Mouse (Mus musculus): Measurements from ENCODE around the gene Thap3. TPM values are rescaled to one million over a fixed set of nuclear protein-coding genes. Genes with fewer than 3 reads are reported as not detected.

Gene Thap3
- polyA plus RNA-seq, 1 experiment from 2014 or later: 30.0 TPM

DNA sequence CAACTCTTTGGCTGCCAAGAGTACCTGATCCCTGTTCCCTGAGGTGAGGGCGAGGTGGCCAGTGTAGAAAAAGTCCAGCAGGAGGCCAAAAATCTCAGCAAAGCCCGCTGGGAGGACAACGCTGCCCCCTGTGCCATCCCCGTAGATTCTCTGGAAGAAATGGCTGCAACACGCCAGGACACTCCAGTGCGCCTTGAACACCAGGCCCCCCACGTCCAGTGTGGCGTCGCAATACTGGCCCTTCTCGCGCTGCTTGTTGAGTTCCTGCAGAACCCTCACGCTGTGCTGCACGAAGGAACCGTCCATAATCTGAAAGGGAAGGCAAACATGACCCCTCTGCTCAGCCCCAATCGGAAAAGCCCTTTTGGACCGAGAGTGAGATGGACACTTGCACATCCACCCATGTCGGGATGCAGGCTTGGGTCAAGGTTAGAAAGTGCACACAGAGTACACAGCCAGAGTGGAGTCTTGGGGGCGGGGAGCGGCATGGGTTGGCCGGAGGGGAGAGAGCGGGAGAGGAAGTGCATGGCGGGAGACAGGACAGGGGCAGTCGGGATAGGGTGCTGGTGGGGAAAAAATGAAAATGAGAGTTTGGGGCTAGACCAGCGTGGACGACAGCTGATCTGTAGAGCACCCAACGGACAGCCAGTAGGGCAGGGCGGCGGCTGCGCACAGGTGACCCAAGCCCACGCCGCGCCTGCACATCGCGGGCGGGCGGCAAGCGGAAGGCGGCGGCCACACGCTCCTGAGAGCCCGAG, 38.1 kb upstream of the Thap3 start:
- Histone ChIP-seq H3K36me3 (ENCODE audit: control insufficient read depth, insufficient read depth, low read length) (peaks cover 23% of the 10 kb centered on the region), H3K4me2 (ENCODE audit: low read length) (peak overlapping the region; percentile 91), H3K9ac (ENCODE audit: low read length) (peak overlapping the region; percentile 77), H3K9me3 (replicated peaks; ENCODE audit: control insufficient read depth, low read length) (no peaks in the 10 kb centered on the region), H3K27me3 (replicated peaks; ENCODE audit: control insufficient read depth, insufficient read depth, low read length) (no peaks in the 10 kb centered on the region), H3K27ac (ENCODE audit: low read depth, low read length) (0 out of 2 replicates have a peak overlapping the region, but pooled peaks have one; percentile 21), H3K4me3 (ENCODE audit: low read depth, low read length) (peak overlapping the region; percentile 67), H3K4me1 (ENCODE audit: control insufficient read depth, insufficient read depth, low read length) (peaks cover 16% of the 10 kb centered on the region)
- DNase-seq (ENCODE audit: low spot score) (no peak), ATAC-seq (peak; percentile 64)
- WGBS: 2% methylated on average over 40 of the region's 41 CpGs

DNA sequence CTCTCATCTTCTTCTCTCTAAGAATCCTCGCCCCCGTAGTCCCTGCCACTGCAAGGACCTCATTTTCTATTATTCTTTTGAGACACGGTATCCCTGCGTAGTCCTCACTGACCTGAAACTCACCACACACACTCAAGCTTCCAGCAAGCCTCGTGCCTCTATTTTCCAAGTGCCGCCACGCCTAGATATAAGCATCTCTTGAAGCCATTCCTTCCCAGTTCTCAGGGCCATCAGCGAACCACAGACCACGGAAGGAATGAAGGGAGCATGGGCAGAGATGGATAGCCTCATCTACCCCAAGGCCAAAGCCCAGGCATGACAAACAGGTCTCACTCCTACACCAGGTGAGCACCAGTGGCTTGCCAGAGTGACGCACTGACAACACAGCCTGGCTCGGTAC, 35.7 kb upstream of the Thap3 start:
- Histone ChIP-seq H3K9ac (ENCODE audit: low read length) (no peak overlapping the region), H3K27ac (ENCODE audit: low read depth, low read length) (no peak overlapping the region), H3K4me3 (ENCODE audit: low read depth, low read length) (no peak overlapping the region), H3K4me2 (ENCODE audit: low read length) (no peak overlapping the region), H3K27me3 (replicated peaks; ENCODE audit: control insufficient read depth, insufficient read depth, low read length) (no peaks in the 10 kb centered on the region), H3K36me3 (ENCODE audit: control insufficient read depth, insufficient read depth, low read length) (peaks cover 47% of the 10 kb centered on the region), H3K4me1 (ENCODE audit: control insufficient read depth, insufficient read depth, low read length) (peaks cover 16% of the 10 kb centered on the region), H3K9me3 (replicated peaks; ENCODE audit: control insufficient read depth, low read length) (no peaks in the 10 kb centered on the region)
- ATAC-seq: no peak
- WGBS: 92% methylated on average over 11 of the region's 11 CpGs
- no peak for DNase-seq (ENCODE audit: low spot score)

DNA sequence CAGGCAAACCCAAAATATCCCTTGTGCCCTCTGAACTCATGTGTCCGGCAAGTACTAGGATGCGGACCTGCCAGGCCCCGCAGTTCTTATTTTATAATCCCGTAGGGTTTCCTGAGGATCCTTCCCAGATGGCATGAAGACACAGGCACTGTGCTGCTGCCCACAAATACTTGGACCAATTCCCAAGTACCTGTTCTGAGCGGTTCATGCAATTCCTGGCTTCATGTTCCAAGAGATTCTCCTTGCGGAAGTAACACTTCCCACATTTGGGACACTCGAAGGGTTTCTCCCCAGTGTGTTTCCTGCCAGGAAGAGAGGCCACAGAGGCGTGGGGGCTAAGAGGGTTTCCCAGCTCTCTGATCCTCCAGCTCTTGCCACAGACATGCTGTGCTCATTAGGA, 33.7 kb upstream of the Thap3 start:
- no peak for ATAC-seq
- no peak overlapping the region for H3K4me2 ChIP-seq (ENCODE audit: low read length)

DNA sequence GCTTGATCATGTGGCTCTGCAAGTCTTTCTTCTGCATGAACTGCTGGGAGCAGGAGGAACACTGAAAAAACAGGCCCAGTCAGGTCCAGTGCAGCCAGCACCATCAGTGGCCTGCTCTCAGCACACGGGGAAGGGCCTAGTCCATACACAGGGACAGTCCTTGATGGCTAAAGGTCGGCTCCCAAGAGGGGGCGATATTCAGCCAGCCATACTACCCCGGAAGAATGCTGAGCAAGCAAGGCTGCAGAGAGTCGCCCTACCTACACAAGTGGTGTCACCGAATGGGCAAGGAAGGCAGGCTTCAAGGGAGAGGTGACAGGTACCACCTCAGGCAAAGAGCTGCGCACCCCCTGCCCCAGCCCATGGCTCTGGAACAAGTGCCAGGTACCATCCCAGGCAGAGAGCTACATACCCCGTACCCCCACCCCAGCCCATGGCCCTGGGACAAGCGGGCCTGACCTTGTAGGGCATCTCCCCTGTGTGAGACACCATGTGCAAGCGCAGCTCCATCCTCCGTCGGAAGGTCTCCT, 32.8 kb upstream of the Thap3 start:
- no peak overlapping the region for H3K4me3 ChIP-seq (ENCODE audit: low read depth, low read length)
- peaks cover 58% of the 10 kb centered on the region for H3K36me3 ChIP-seq (ENCODE audit: control insufficient read depth, insufficient read depth, low read length)
- no peaks in the 10 kb centered on the region for H3K9me3 ChIP-seq (replicated peaks; ENCODE audit: control insufficient read depth, low read length)
- H3K27me3 ChIP-seq (replicated peaks; ENCODE audit: control insufficient read depth, insufficient read depth, low read length): no peaks in the 10 kb centered on the region
- no peak overlapping the region for H3K27ac ChIP-seq (ENCODE audit: low read depth, low read length)
- H3K9ac ChIP-seq (ENCODE audit: low read length): no peak overlapping the region
- H3K4me2 ChIP-seq (ENCODE audit: low read length): no peak overlapping the region
- peaks cover 9% of the 10 kb centered on the region for H3K4me1 ChIP-seq (ENCODE audit: control insufficient read depth, insufficient read depth, low read length)
- DNase-seq (ENCODE audit: low spot score) (no peak), ATAC-seq (no peak)
- WGBS: 74% methylated on average over 12 of the region's 12 CpGs

More for the DNA sequence above, 33.7 kb upstream of the Thap3 start:
- Histone ChIP-seq H3K9ac (ENCODE audit: low read length) (no peak overlapping the region), H3K27me3 (replicated peaks; ENCODE audit: control insufficient read depth, insufficient read depth, low read length) (no peaks in the 10 kb centered on the region), H3K27ac (ENCODE audit: low read depth, low read length) (no peak overlapping the region), H3K36me3 (ENCODE audit: control insufficient read depth, insufficient read depth, low read length) (peaks cover 58% of the 10 kb centered on the region), H3K4me1 (ENCODE audit: control insufficient read depth, insufficient read depth, low read length) (peaks cover 10% of the 10 kb centered on the region), H3K4me3 (ENCODE audit: low read depth, low read length) (no peak overlapping the region), H3K9me3 (replicated peaks; ENCODE audit: control insufficient read depth, low read length) (no peaks in the 10 kb centered on the region)
- no peak for DNase-seq (ENCODE audit: low spot score)
- 90% methylated on average over 8 of the region's 8 CpGs for WGBS

DNA sequence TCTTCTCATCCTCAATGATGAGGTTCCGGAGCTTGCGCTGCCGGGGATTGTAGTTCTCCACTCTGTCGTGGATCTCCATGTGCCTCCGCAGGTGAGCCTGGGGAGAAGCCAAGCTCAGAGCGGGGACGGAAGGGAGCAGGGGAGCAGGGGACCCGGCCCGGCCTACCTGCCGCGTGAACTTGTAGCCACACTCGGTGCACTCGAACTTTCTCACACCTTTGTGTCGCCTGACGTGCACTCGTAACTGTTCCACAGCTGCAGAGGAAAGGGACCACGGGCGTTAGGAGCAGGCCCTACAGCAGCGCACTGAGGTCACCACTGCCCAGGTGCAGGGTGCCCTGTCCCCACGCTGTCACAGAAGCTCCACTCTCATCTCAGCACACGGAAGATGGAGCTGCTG, 31.2 kb upstream of the Thap3 start:
- no peak for ATAC-seq

DNA sequence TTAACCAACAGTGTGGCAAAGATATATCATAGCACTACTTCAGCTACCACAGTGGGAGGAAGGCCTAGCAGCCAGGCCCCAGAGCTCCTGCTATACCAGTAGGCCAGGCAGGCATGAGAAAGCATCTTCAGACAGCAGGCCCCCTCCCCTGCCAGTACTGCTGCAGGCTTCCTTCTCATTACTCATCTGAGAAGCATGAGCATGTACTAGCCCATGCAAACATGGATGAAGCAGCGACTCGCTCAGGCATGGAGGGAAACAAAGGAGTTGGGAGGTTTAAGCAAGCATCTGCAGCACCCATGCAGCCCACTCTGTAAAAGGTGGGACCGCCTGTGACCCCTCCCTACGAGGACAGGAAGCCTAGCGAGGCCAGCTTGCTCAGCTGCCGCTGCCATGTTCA, 30.3 kb upstream of the Thap3 start:
- H3K27me3 ChIP-seq (replicated peaks; ENCODE audit: control insufficient read depth, insufficient read depth, low read length): no peaks in the 10 kb centered on the region
- peaks cover 59% of the 10 kb centered on the region for H3K36me3 ChIP-seq (ENCODE audit: control insufficient read depth, insufficient read depth, low read length)
- no peaks in the 10 kb centered on the region for H3K4me1 ChIP-seq (ENCODE audit: control insufficient read depth, insufficient read depth, low read length)
- no peak overlapping the region for H3K4me2 ChIP-seq (ENCODE audit: low read length)
- no peak overlapping the region for H3K9ac ChIP-seq (ENCODE audit: low read length)
- no peak overlapping the region for H3K4me3 ChIP-seq (ENCODE audit: low read depth, low read length)
- no peaks in the 10 kb centered on the region for H3K9me3 ChIP-seq (replicated peaks; ENCODE audit: control insufficient read depth, low read length)
- 88% methylated on average over 6 of the region's 6 CpGs for WGBS
- H3K27ac ChIP-seq (ENCODE audit: low read depth, low read length): no peak overlapping the region
- no peak for ATAC-seq
- no peak for DNase-seq (ENCODE audit: low spot score)

More for the DNA sequence above, 31.2 kb upstream of the Thap3 start:
- H3K36me3 ChIP-seq (ENCODE audit: control insufficient read depth, insufficient read depth, low read length): peaks cover 59% of the 10 kb centered on the region
- no peak for DNase-seq (ENCODE audit: low spot score)
- H3K4me3 ChIP-seq (ENCODE audit: low read depth, low read length): no peak overlapping the region
- no peak overlapping the region for H3K9ac ChIP-seq (ENCODE audit: low read length)
- no peak overlapping the region for H3K27ac ChIP-seq (ENCODE audit: low read depth, low read length)
- no peaks in the 10 kb centered on the region for H3K27me3 ChIP-seq (replicated peaks; ENCODE audit: control insufficient read depth, insufficient read depth, low read length)
- H3K4me1 ChIP-seq (ENCODE audit: control insufficient read depth, insufficient read depth, low read length): no peaks in the 10 kb centered on the region
- H3K9me3 ChIP-seq (replicated peaks; ENCODE audit: control insufficient read depth, low read length): no peaks in the 10 kb centered on the region
- no peak overlapping the region for H3K4me2 ChIP-seq (ENCODE audit: low read length)
- 94% methylated on average over 21 of the region's 21 CpGs for WGBS

DNA sequence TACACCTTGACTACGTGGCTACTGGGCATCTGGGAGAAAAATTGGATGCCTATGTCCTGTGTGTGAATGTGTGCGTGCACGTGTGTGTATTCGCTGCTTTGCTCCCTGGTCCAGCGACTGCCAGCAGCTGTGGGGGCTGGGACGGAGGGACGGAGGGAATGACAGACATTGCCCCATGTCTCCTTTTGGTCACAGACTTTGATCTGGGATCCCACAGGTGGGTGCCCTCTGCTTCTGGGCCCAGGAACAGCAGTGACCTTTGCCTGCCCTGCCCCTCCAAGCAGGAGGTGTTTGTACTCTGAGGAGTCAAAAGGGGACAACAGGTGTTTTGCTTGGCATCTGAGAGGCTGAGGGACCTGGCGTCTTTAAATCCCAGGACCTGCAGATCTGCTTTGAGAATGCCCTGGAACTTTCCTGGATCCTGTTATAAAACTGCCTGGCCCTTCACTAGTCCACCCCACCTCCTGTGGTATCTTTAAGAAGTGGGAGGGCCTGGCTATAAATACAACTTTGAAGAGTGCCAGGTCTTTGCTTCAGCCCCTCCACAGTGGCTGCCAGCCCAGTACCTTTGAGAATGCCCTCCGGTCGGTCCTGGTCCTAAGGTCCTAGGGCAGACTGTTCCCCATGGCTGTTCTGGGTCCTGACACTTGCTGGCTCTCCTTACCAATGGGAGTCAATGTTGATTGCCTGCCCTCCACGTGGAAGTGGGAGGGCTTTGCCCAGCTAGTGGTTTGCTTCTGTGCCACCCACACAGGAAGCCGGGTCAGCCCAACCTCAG, 24.4 kb upstream of the Thap3 start:
- no peaks in the 10 kb centered on the region for H3K27me3 ChIP-seq (replicated peaks; ENCODE audit: control insufficient read depth, insufficient read depth, low read length)
- H3K9me3 ChIP-seq (replicated peaks; ENCODE audit: control insufficient read depth, low read length): no peaks in the 10 kb centered on the region
- H3K36me3 ChIP-seq (ENCODE audit: control insufficient read depth, insufficient read depth, low read length): peaks cover 4% of the 10 kb centered on the region; the same call in 1 of the 2 replicates
- WGBS: 82% methylated on average over 12 of the region's 12 CpGs
- no peak overlapping the region for H3K9ac ChIP-seq (ENCODE audit: low read length)
- no peak overlapping the region for H3K27ac ChIP-seq (ENCODE audit: low read depth, low read length)
- ATAC-seq (no peak), DNase-seq (ENCODE audit: low spot score) (no peak)
- peaks cover 13% of the 10 kb centered on the region for H3K4me1 ChIP-seq (ENCODE audit: control insufficient read depth, insufficient read depth, low read length)
- no peak overlapping the region for H3K4me2 ChIP-seq (ENCODE audit: low read length)
- no peak overlapping the region for H3K4me3 ChIP-seq (ENCODE audit: low read depth, low read length)

DNA sequence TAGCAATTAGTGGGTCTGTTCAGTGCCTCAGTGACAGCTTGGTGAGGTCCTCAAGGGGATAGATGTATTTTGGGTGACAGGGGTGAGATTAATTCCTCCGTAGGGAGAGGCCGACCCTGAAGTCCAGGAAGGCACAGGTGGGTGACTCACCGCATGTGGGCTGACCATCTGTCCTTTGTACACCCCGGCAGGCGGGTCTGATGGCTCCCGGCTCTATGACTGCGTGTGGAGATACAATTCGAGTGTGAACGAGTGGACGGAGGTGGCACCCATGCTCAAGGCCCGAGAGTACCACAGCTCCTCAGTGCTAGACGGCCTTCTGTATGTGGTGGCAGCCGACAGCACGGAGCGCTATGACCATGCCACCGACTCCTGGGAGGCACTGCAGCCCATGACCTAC, 23.3 kb upstream of the Thap3 start:
- H3K36me3 ChIP-seq (ENCODE audit: control insufficient read depth, insufficient read depth, low read length): peaks cover 4% of the 10 kb centered on the region; the same call in 1 of the 2 replicates
- 91% methylated on average over 16 of the region's 16 CpGs for WGBS

More for the DNA sequence above, 23.3 kb upstream of the Thap3 start:
- DNase-seq (ENCODE audit: low spot score): no peak
- no peaks in the 10 kb centered on the region for H3K9me3 ChIP-seq (replicated peaks; ENCODE audit: control insufficient read depth, low read length)
- H3K27me3 ChIP-seq (replicated peaks; ENCODE audit: control insufficient read depth, insufficient read depth, low read length): peaks cover 11% of the 10 kb centered on the region
- H3K4me1 ChIP-seq (ENCODE audit: control insufficient read depth, insufficient read depth, low read length): peaks cover 15% of the 10 kb centered on the region
- no peak overlapping the region for H3K4me2 ChIP-seq (ENCODE audit: low read length)
- H3K4me3 ChIP-seq (ENCODE audit: low read depth, low read length): no peak overlapping the region
- H3K9ac ChIP-seq (ENCODE audit: low read length): no peak overlapping the region
- no peak for ATAC-seq
- no peak overlapping the region for H3K27ac ChIP-seq (ENCODE audit: low read depth, low read length)

All from forebrain, embryonic 14.5 days (tissue).